Mouse (Mus musculus) liver, embryonic 14.5 days (tissue): ENCODE results near the gene Steap1.

Experiments
- CTCF ChIP-seq: IDR thresholded peaks from 2 replicates; pipeline ENCODE4 v1.5.1; 2016; ENCODE audit warnings: antibody characterized with exemption, low read depth, control low read depth
- EP300 ChIP-seq: IDR thresholded peaks from 2 replicates; pipeline ENCODE4 v1.6.1; 2016; ENCODE audit warnings: antibody characterized with exemption, low read depth

GRCm38 (mm10) chr5:5734445-5734844 lies 14.7 kb downstream of the Steap1 start:
- TF ChIP-seq CTCF (no peak), EP300 (no peak)
